Comparison of ENCODE assay signal across 32 mouse cellular contexts in genomic region chr4:114942112-114942511, GRCm38 (mm10). TPM values are rescaled to one million over a fixed set of nuclear protein-coding genes. Genes with fewer than 3 reads are reported as not detected.
DNase-seq lines count a peak whose midpoint lies in the region; ATAC-seq lines count a peak whose summit lies in the region.
"Had no signal": no experiment of that assay in that cellular context is flagged by ENCODE, and none has a peak within 500 bp of the region (broad histone marks: within the 10 kb centered on the region; RNA-seq: fewer than 3 reads in every experiment).

No protein-coding gene starts in this region.

- H3K4me1 ChIP-seq in kidney, embryonic 14.5 days (ENCODE audit: control insufficient read depth, insufficient read depth, low read length), result peaks cover 6% of the 10 kb centered on the region; the same call in 1 of the 2 replicates
- H3K4me1 ChIP-seq in hindbrain, embryonic 16.5 days (ENCODE audit: control insufficient read depth, insufficient read depth, low read depth, low read length), result no peaks in the 10 kb centered on the region
- H3K4me1 ChIP-seq: heart, embryonic 13.5 days; stomach, embryonic 15.5 days had no signal

- H3K4me2 ChIP-seq in kidney, embryonic 14.5 days (replicated peaks; ENCODE audit: low read depth, low read length), result no peak overlapping the region
- no peak overlapping the region for H3K4me2 ChIP-seq in hindbrain, embryonic 16.5 days (ENCODE audit: low read length)
- H3K4me2 ChIP-seq: embryonic facial prominence, embryonic 12.5 days; heart, embryonic 13.5 days; hindbrain, embryonic 12.5 days; liver, embryonic 11.5 days; neural tube, embryonic 13.5 days; stomach, embryonic 15.5 days had no signal

- H3K9ac ChIP-seq in kidney, embryonic 14.5 days (ENCODE audit: low read depth, low read length), result 0 out of 2 replicates have a peak overlapping the region, but pooled peaks have one; percentile 18
- no peak overlapping the region for H3K9ac ChIP-seq in hindbrain, embryonic 16.5 days (ENCODE audit: low read depth, low read length)
- H3K9ac ChIP-seq: embryonic facial prominence, embryonic 12.5 days; heart, embryonic 13.5 days; hindbrain, embryonic 12.5 days; liver, postnatal 0 days; neural tube, embryonic 13.5 days; stomach, embryonic 15.5 days had no signal

- H3K4me3 ChIP-seq in kidney, embryonic 14.5 days (ENCODE audit: low read length), result no peak overlapping the region
- no peak overlapping the region for H3K4me3 ChIP-seq in hindbrain, embryonic 16.5 days (ENCODE audit: low read length)
- H3K4me3 ChIP-seq: embryonic facial prominence, embryonic 12.5 days; heart, embryonic 13.5 days; hindbrain, embryonic 12.5 days; left cerebral cortex, adult 2 months; megakaryocyte, embryonic 14.5 days; neural tube, embryonic 13.5 days; stomach, embryonic 15.5 days had no signal

- peak; percentile 11 for DNase-seq in embryo, embryonic 11 days
- DNase-seq in embryo, embryonic 9.5 days (ENCODE audit: extremely low spot score), result no peak
- no peak for DNase-seq in kidney, postnatal 4 days
- DNase-seq: adrenal gland, postnatal 14 days; cerebellum, adult 2 months; cerebellum, postnatal 25 days; kidney, adult 2 months; layer of hippocampus, adult 9-11 months; left cerebral cortex, postnatal 4 days; midbrain, embryonic 14.5 days; right cerebral cortex, postnatal 4 days; thymus, adult 2 months; thymus, postnatal 4 days had no signal

- 46% methylated on average over 4 of the region's 4 CpGs for WGBS in kidney, embryonic 14.5 days
- 47% methylated on average over 4 of the region's 4 CpGs for WGBS in hindbrain, embryonic 16.5 days

- no peaks in the 10 kb centered on the region for H3K36me3 ChIP-seq in kidney, embryonic 14.5 days (ENCODE audit: control insufficient read depth, insufficient read depth, low read length)
- no peaks in the 10 kb centered on the region for H3K36me3 ChIP-seq in hindbrain, embryonic 16.5 days (ENCODE audit: control insufficient read depth, insufficient read depth, low read length)
- H3K36me3 ChIP-seq: embryonic facial prominence, embryonic 12.5 days; heart, embryonic 13.5 days; hindbrain, embryonic 12.5 days; neural tube, embryonic 13.5 days; stomach, embryonic 15.5 days had no signal

- no peak overlapping the region for H3K27ac ChIP-seq in kidney, embryonic 14.5 days (ENCODE audit: low read depth, low read length)
- H3K27ac ChIP-seq in hindbrain, embryonic 16.5 days (ENCODE audit: low read depth, low read length), result no peak overlapping the region
- H3K27ac ChIP-seq: embryonic facial prominence, embryonic 12.5 days; heart, embryonic 13.5 days; hindbrain, embryonic 12.5 days; left cerebral cortex, adult 2 months; neural tube, embryonic 13.5 days; stomach, embryonic 15.5 days had no signal

- H3K9me3 ChIP-seq in kidney, embryonic 14.5 days (ENCODE audit: control insufficient read depth, low read length), result no peaks in the 10 kb centered on the region
- no peaks in the 10 kb centered on the region for H3K9me3 ChIP-seq in hindbrain, embryonic 16.5 days (ENCODE audit: control insufficient read depth, low read length)
- H3K9me3 ChIP-seq: embryonic facial prominence, embryonic 12.5 days; heart, embryonic 13.5 days; hindbrain, embryonic 12.5 days; megakaryocyte, embryonic 14.5 days; neural tube, embryonic 13.5 days; stomach, embryonic 15.5 days had no signal

- H3K27me3 ChIP-seq in kidney, embryonic 14.5 days (ENCODE audit: control insufficient read depth, insufficient read depth, low read length), result peaks cover 8% of the 10 kb centered on the region; the same call in 1 of the 2 replicates
- 0 out of 2 replicates have a peak, but pooled peaks cover 4% of the 10 kb centered on the region for H3K27me3 ChIP-seq in hindbrain, embryonic 16.5 days (replicated peaks; ENCODE audit: control insufficient read depth, insufficient read depth, low read length)
- H3K27me3 ChIP-seq: stomach, embryonic 15.5 days had no signal

- no peak for ATAC-seq in kidney, embryonic 14.5 days (ENCODE audit: low FRiP score, low TSS enrichment)
- peak; percentile 51 for ATAC-seq in common myeloid progenitor, adult 5-6 weeks (replicated peaks; ENCODE audit: low read depth, poor library complexity, severe bottlenecking)
- ATAC-seq in megakaryocyte, adult 5-6 weeks (ENCODE audit: poor library complexity, severe bottlenecking), result 0 out of 2 replicates have a peak, but pooled peaks have one; percentile 26
- no peak for ATAC-seq in hindbrain, embryonic 16.5 days
- ATAC-seq: forebrain, embryonic 14.5 days; liver, postnatal 0 days; lung, postnatal 0 days had no signal

RNA-seq across cellular contexts. Expression of gene Foxe3, which starts 16.3 kb away (rescaled TPM):
- not detected in 2 replicates for polyA plus RNA-seq in kidney, embryonic 14.5 days (2014; fragmentation: Nextera tagmentation; extraction: Ambion mirVana)
- total RNA-seq in common myeloid progenitor, adult 5-6 weeks (2017), result not detected in 2 replicates
- not detected in 2 replicates for total RNA-seq in megakaryocyte, adult 5-6 weeks (2015)
- total RNA-seq in megakaryocyte, adult 5-6 weeks (2017), result not detected in 2 replicates
- not detected in 2 replicates for polyA plus RNA-seq in hindbrain, embryonic 16.5 days (2015; fragmentation: Nextera tagmentation; extraction: Ambion mirVana)
- total RNA-seq: adrenal gland, postnatal 14 days; gastrocnemius, adult 8-10 months; heart, postnatal 25 days; left cerebral cortex, adult 2 months; left cerebral cortex, postnatal 4 days had no signal
- polyA plus RNA-seq: cerebellum, adult 2 months; forebrain, embryonic 14.5 days; gonadal fat pad, adult 2 months; heart, embryonic 13.5 days; hindbrain, embryonic 12.5 days; kidney, adult 2 months; large intestine, adult 2 months; liver, embryonic 11.5 days; liver, postnatal 0 days; lung, postnatal 0 days; midbrain, embryonic 14.5 days; neural tube, embryonic 13.5 days; stomach, embryonic 15.5 days had no signal

RNA-seq across cellular contexts. Expression of gene Foxd2, which starts 33.4 kb away (rescaled TPM):
- 5.0 and 8.3 TPM in 2 replicates for polyA plus RNA-seq in kidney, embryonic 14.5 days (2014; fragmentation: Nextera tagmentation; extraction: Ambion mirVana)
- 0.09 and 1.3 TPM in 2 replicates for total RNA-seq in common myeloid progenitor, adult 5-6 weeks (2017)
- 0.42 and 0.66 TPM in 2 replicates for total RNA-seq in megakaryocyte, adult 5-6 weeks (2015)
- total RNA-seq in megakaryocyte, adult 5-6 weeks (2017), result 0.66 and 0.77 TPM in 2 replicates
- polyA plus RNA-seq in hindbrain, embryonic 16.5 days (2015; fragmentation: Nextera tagmentation; extraction: Ambion mirVana), result 0.05 and 0.07 TPM in 2 replicates
- polyA plus RNA-seq: liver, postnatal 0 days had no signal

RNA-seq across cellular contexts. Expression of gene Cmpk1, which starts 44.9 kb away (rescaled TPM):
- polyA plus RNA-seq in kidney, embryonic 14.5 days (2014; fragmentation: Nextera tagmentation; extraction: Ambion mirVana), result 85.1 and 91.4 TPM in 2 replicates
- total RNA-seq in common myeloid progenitor, adult 5-6 weeks (2017), result 177 and 188 TPM in 2 replicates
- total RNA-seq in megakaryocyte, adult 5-6 weeks (2015), result 93.3 and 118 TPM in 2 replicates
- 253 and 262 TPM in 2 replicates for total RNA-seq in megakaryocyte, adult 5-6 weeks (2017)
- polyA plus RNA-seq in hindbrain, embryonic 16.5 days (2015; fragmentation: Nextera tagmentation; extraction: Ambion mirVana), result 187 and 190 TPM in 2 replicates

RNA-seq across cellular contexts. Expression of gene Stil, which starts 57.8 kb away (rescaled TPM):
- polyA plus RNA-seq in kidney, embryonic 14.5 days (2014; fragmentation: Nextera tagmentation; extraction: Ambion mirVana), result 11.0 and 19.9 TPM in 2 replicates
- 17.3 and 29.3 TPM in 2 replicates for total RNA-seq in common myeloid progenitor, adult 5-6 weeks (2017)
- total RNA-seq in megakaryocyte, adult 5-6 weeks (2015), result 36.2 and 37.6 TPM in 2 replicates
- total RNA-seq in megakaryocyte, adult 5-6 weeks (2017), result 13.9 and 16.7 TPM in 2 replicates
- 2.0 and 2.4 TPM in 2 replicates for polyA plus RNA-seq in hindbrain, embryonic 16.5 days (2015; fragmentation: Nextera tagmentation; extraction: Ambion mirVana)

Comparison
In these comparisons a context has a peak if more than half of its experiments do, and no peak if none do; other contexts are left out.
1. ATAC-seq: peak in common myeloid progenitor, adult 5-6 weeks (single experiment) and megakaryocyte, adult 5-6 weeks (single experiment); none in kidney, embryonic 14.5 days (single experiment) and hindbrain, embryonic 16.5 days (single experiment).